Mouse (Mus musculus) MEL (cell line): Measurements from ENCODE around the gene Tmem37. TPM values are rescaled to one million over a fixed set of nuclear protein-coding genes. Genes with fewer than 3 reads are reported as not detected.

Experiments used
- DNase-seq: peaks from one replicate; pipeline ENCODE4 v3.0.0; 2011; ENCODE audit warnings: low read depth, low spot score
- H3K27ac ChIP-seq: 2 replicates; pipeline ENCODE4 v1.5.1; 2012; ENCODE audit warnings: low read depth, mild to moderate bottlenecking, control low read depth, low read length, moderate library complexity; ENCODE audit not compliant: control insufficient read depth
- H3K27me3 ChIP-seq, 2 experiments: fragments of 150-350 bp in 1 of 2; sonication (generic) in 1 of 2; 2 replicates each; pipeline ENCODE4 v1.6.1; 2012; ENCODE audit warnings: low read length in 2 of 2, mild to moderate bottlenecking in 2 of 2, improper control_type of control experiment in 1 of 2, moderate library complexity in 1 of 2; ENCODE audit not compliant: insufficient read depth in 2 of 2, control insufficient read depth in 1 of 2
- H3K36me3 ChIP-seq, 2 experiments: 2 replicates each; pipeline ENCODE4 v1.6.1; 2012 to 2014; ENCODE audit warnings: low read length in 2 of 2, improper control_type of control experiment in 1 of 2, inconsistent platforms in 1 of 2, mild to moderate bottlenecking in 1 of 2; ENCODE audit not compliant: insufficient read depth in 2 of 2, control insufficient read depth in 1 of 2
- H3K4me1 ChIP-seq, 2 experiments: fragments of 150-350 bp in 1 of 2; sonication (generic) in 1 of 2; 2 replicates each; pipeline ENCODE4 v1.6.1; 2012; ENCODE audit warnings: low read length in 2 of 2, improper control_type of control experiment in 1 of 2, mild to moderate bottlenecking in 1 of 2; ENCODE audit not compliant: insufficient read depth in 2 of 2, control insufficient read depth in 1 of 2
- H3K4me3 ChIP-seq, 2 experiments: fragments of 150-350 bp in 1 of 2; sonication (generic) in 1 of 2; 2 replicates each; pipeline ENCODE4 v1.5.1; 2012; ENCODE audit warnings: low read depth in 2 of 2, low read length in 2 of 2, mild to moderate bottlenecking in 2 of 2, moderate library complexity in 2 of 2, control low read depth in 1 of 2, improper control_type of control experiment in 1 of 2; ENCODE audit not compliant: control insufficient read depth in 1 of 2, insufficient read depth in 1 of 2
- H3K79me2 ChIP-seq: 2 replicates; pipeline ENCODE4 v1.6.1; 2012; ENCODE audit warnings: mild to moderate bottlenecking, low read length, moderate library complexity; ENCODE audit not compliant: control insufficient read depth, poor library complexity, insufficient read depth
- H3K9ac ChIP-seq: 2 replicates; pipeline ENCODE4 v1.6.1; 2012; ENCODE audit warnings: low read depth, mild to moderate bottlenecking, control low read depth, low read length, moderate library complexity; ENCODE audit not compliant: control insufficient read depth, poor library complexity, severe bottlenecking
- H3K9me3 ChIP-seq: fragments of 150-350 bp; sonication (generic); replicated peaks from 2 replicates; pipeline ENCODE4 v1.6.1; 2012; ENCODE audit warnings: mild to moderate bottlenecking, low read length, improper control_type of control experiment, moderate library complexity; ENCODE audit not compliant: insufficient read depth
- BHLHE40 ChIP-seq: IDR thresholded peaks from 2 replicates; pipeline ENCODE4 v1.6.1; 2012; ENCODE audit warnings: low read depth, mild to moderate bottlenecking, inconsistent platforms, low read length, improper control_type of control experiment, borderline replicate concordance
- CHD1 ChIP-seq: IDR thresholded peaks from 2 replicates; pipeline ENCODE4 v1.6.1; 2012; ENCODE audit warnings: low read depth, mild to moderate bottlenecking, inconsistent platforms, low read length, improper control_type of control experiment
- CHD2 ChIP-seq: IDR thresholded peaks from 2 replicates; pipeline ENCODE4 v1.6.1; 2011; ENCODE audit warnings: low read length, improper control_type of control experiment
- E2F4 ChIP-seq: IDR thresholded peaks from 2 replicates; pipeline ENCODE4 v1.6.1; 2011; ENCODE audit warnings: low read depth, low read length, improper control_type of control experiment, borderline replicate concordance
- GABPA ChIP-seq: IDR thresholded peaks from 2 replicates; pipeline ENCODE4 v1.6.1; 2012; ENCODE audit warnings: low read depth, mild to moderate bottlenecking, inconsistent platforms, low read length, improper control_type of control experiment, moderate library complexity
- KAT2A ChIP-seq: conservative IDR thresholded peaks from 2 replicates; pipeline ENCODE4 v1.6.1; 2012; ENCODE audit warnings: low read depth, low read length, improper control_type of control experiment, inconsistent platforms
- MAFK ChIP-seq: IDR thresholded peaks from 2 replicates; pipeline ENCODE4 v1.6.1; 2011; ENCODE audit warnings: low read depth, mild to moderate bottlenecking, low read length, improper control_type of control experiment, borderline replicate concordance
- MAX ChIP-seq: IDR thresholded peaks from 2 replicates; pipeline ENCODE4 v1.6.1; 2011; ENCODE audit warnings: low read length, improper control_type of control experiment
- MEF2A ChIP-seq: IDR thresholded peaks from 2 replicates; pipeline ENCODE4 v1.6.1; 2014; ENCODE audit warnings: low read depth, mild to moderate bottlenecking, inconsistent platforms, low read length, improper control_type of control experiment; ENCODE audit not compliant: poor library complexity, insufficient replicate concordance, severe bottlenecking; ENCODE audit errors: extremely low read depth
- MYB ChIP-seq: IDR thresholded peaks from 2 replicates; pipeline ENCODE4 v1.6.1; 2011; ENCODE audit warnings: mild to moderate bottlenecking, low read depth, low read length, improper control_type of control experiment
- NELFE ChIP-seq: IDR thresholded peaks from 2 replicates; pipeline ENCODE4 v1.6.1; 2011; ENCODE audit warnings: low read depth, low read length, improper control_type of control experiment
- NRF1 ChIP-seq: IDR thresholded peaks from 2 replicates; pipeline ENCODE4 v1.6.1; 2014; ENCODE audit warnings: low read depth, mild to moderate bottlenecking, inconsistent platforms, low read length, improper control_type of control experiment, moderate library complexity; ENCODE audit not compliant: poor library complexity, insufficient read depth, severe bottlenecking
- POLR2A ChIP-seq, 2 experiments: IDR thresholded peaks; 2 replicates each; pipeline ENCODE4 v1.6.1; 2011 to 2012; ENCODE audit warnings: low read length in 2 of 2, mild to moderate bottlenecking in 2 of 2, control low read depth in 1 of 2, improper control_type of control experiment in 1 of 2, low read depth in 1 of 2, moderate library complexity in 1 of 2; ENCODE audit not compliant: control insufficient read depth in 1 of 2, insufficient read depth in 1 of 2, poor library complexity in 1 of 2
- SMC3 ChIP-seq: IDR thresholded peaks from 2 replicates; pipeline ENCODE4 v1.6.1; 2011; ENCODE audit warnings: low read depth, low read length, improper control_type of control experiment
- TBP ChIP-seq: IDR thresholded peaks from 2 replicates; pipeline ENCODE4 v1.8.0; 2011; ENCODE audit warnings: low read depth, low read length, improper control_type of control experiment
- TCF12 ChIP-seq: IDR thresholded peaks from 2 replicates; pipeline ENCODE4 v1.6.1; 2014; ENCODE audit warnings: low read depth, mild to moderate bottlenecking, inconsistent platforms, low read length, improper control_type of control experiment, moderate library complexity
- USF2 ChIP-seq, 2 experiments: IDR thresholded peaks; 2 replicates each; pipeline ENCODE4 v1.6.1; 2011 to 2012; ENCODE audit warnings: improper control_type of control experiment in 2 of 2, low read length in 2 of 2, borderline replicate concordance in 1 of 2, inconsistent platforms in 1 of 2, low read depth in 1 of 2, mild to moderate bottlenecking in 1 of 2; ENCODE audit not compliant: insufficient read depth in 1 of 2
- ZC3H11A ChIP-seq: IDR thresholded peaks from 2 replicates; pipeline ENCODE4 v1.6.1; 2012; ENCODE audit warnings: low read depth, mild to moderate bottlenecking, inconsistent platforms, low read length, improper control_type of control experiment
- ZNF384 ChIP-seq: IDR thresholded peaks from 2 replicates; pipeline ENCODE4 v1.6.1; 2012; ENCODE audit warnings: low read depth, mild to moderate bottlenecking, inconsistent platforms, low read length, improper control_type of control experiment
- polyA plus RNA-seq, 2 experiments: library from polyadenylated mRNA; stranded (reverse) in 1 of 2; unstranded in 1 of 2; fragments of >175 nt in 1 of 2; fragments of >200 nt in 1 of 2; gene quantifications; 2 replicates each; pipeline versions ENCODE4 v1.2.1 to v1.2.4; 2012; ENCODE audit warnings: low replicate concordance in 2 of 2, low read depth in 1 of 2; ENCODE audit not compliant: insufficient read length in 2 of 2, insufficient read depth in 1 of 2, missing spikeins in 1 of 2
- total RNA-seq: library from RNA; depleted of rRNA; stranded (reverse); fragments of 300-350 nt; gene quantifications from 2 replicates; pipeline ENCODE4 v1.2.3, GENCODE M21; 2012

Gene Tmem37
- total and polyA plus RNA-seq, 3 experiments, result 2.6 to 9.1 TPM; not detected in 1

- Histone ChIP-seq H3K9me3 (no peaks in the 10 kb centered on the region), H3K79me2 (no peaks in the 10 kb centered on the region; the same call in 1 of the 2 replicates), H3K36me3 (peaks cover 0 to 3% of the 10 kb centered on the region in 2 experiments; a peak in 2 of 4 replicates), H3K4me1 (peaks cover 0 to 7% of the 10 kb centered on the region in 2 experiments; a peak in 2 of 4 replicates), H3K27ac (no peak overlapping the region), H3K4me3 (peak overlapping the region; percentile 27 to 56), H3K9ac (peak overlapping the region; percentile 38), H3K27me3 (no peaks in the 10 kb centered on the region)
- DNase-seq, result peak; percentile 37
- no peak for TF ChIP-seq GABPA
- no peak for TF ChIP-seq USF2 (IDR thresholded peaks at IDR 0.05; ENCODE audit: borderline replicate concordance in 1 of 2, insufficient read depth in 1 of 2, low read depth in 1 of 2, low read length in 2 of 2)
- TF ChIP-seq E2F4, result no peak
- no peak for TF ChIP-seq NELFE
- TF ChIP-seq BHLHE40, result no peak
- no peak for TF ChIP-seq MAFK
- TF ChIP-seq CHD2, result no peak
- no peak for TF ChIP-seq POLR2A (IDR thresholded peaks at IDR 0.05; ENCODE audit: control insufficient read depth in 1 of 2, insufficient read depth in 1 of 2, low read depth in 1 of 2, low read length in 2 of 2, poor library complexity in 1 of 2)
- no peak for TF ChIP-seq MYB
- TF ChIP-seq TCF12, result no peak
- no peak for TF ChIP-seq SMC3
- no peak for TF ChIP-seq NRF1
- no peak for TF ChIP-seq ZNF384
- no peak for TF ChIP-seq ZC3H11A
Observed at GRCm38 (mm10) chr1:120074307-120074702, 431 bp upstream of the Tmem37 start.

- TF ChIP-seq MAX, result no peak
- TF ChIP-seq BHLHE40, result no peak
- no peak for TF ChIP-seq GABPA
- TF ChIP-seq CHD1, result no peak
- TF ChIP-seq KAT2A, result no peak
- TF ChIP-seq MEF2A, result no peak
- TF ChIP-seq CHD2, result no peak
- TF ChIP-seq USF2 (IDR thresholded peaks at IDR 0.05; ENCODE audit: borderline replicate concordance in 1 of 2, insufficient read depth in 1 of 2, low read depth in 1 of 2, low read length in 2 of 2), result no peak
- TF ChIP-seq TBP, result no peak
- Histone ChIP-seq H3K36me3 (no peaks in the 10 kb centered on the region; a peak in 2 of 4 replicates), H3K9me3 (no peaks in the 10 kb centered on the region), H3K79me2 (no peaks in the 10 kb centered on the region; the same call in 1 of the 2 replicates), H3K27ac (no peak overlapping the region), H3K4me3 (peak overlapping the region; percentile 27 to 56; a peak in 3 of 4 replicates), H3K27me3 (no peaks in the 10 kb centered on the region), H3K4me1 (peaks cover 0 to 7% of the 10 kb centered on the region in 2 experiments; a peak in 2 of 4 replicates), H3K9ac (peak overlapping the region; percentile 69; the same call in 1 of the 2 replicates)
- no peak for DNase-seq
Observed at GRCm38 (mm10) chr1:120072900-120073299, 974 bp downstream of the Tmem37 start.
